Mouse (Mus musculus) bone marrow macrophage, adult 2 months (primary cell): ENCODE data around the gene Lrpprc.

Source experiments
- CTCF ChIP-seq: IDR thresholded peaks from 2 replicates; pipeline ENCODE4 v1.5.1; 2012; ENCODE audit warnings: low read depth, mild to moderate bottlenecking, low read length, moderate library complexity
- POLR2A ChIP-seq: IDR thresholded peaks from 2 replicates; pipeline ENCODE4 v1.6.1; 2012; ENCODE audit warnings: mild to moderate bottlenecking, low read depth, low read length, borderline replicate concordance

GRCm38 (mm10) chr17:84788376-84789125, 2.0 kb downstream of the Lrpprc start:
- no peak for TF ChIP-seq CTCF
- TF ChIP-seq POLR2A: no peak
